Mouse (Mus musculus) heart, adult 2 months (tissue): Measurements from ENCODE around the gene Efcab2.

ENCODE experiments used
- CTCF ChIP-seq: fragments of 200-600 bp; IDR thresholded peaks from 2 replicates; pipeline ENCODE4 v1.8.1; 2022; ENCODE audit warnings: antibody characterized with exemption, mild to moderate bottlenecking, moderate library complexity
- EP300 ChIP-seq: fragments of 200-500 bp; IDR thresholded peaks from 2 replicates; pipeline ENCODE4 v1.6.1; 2011; ENCODE audit warnings: low read depth, low read length, control low read depth; ENCODE audit not compliant: insufficient read depth
- POLR2A ChIP-seq: fragments of 200-500 bp; IDR thresholded peaks from 2 replicates; pipeline ENCODE4 v1.6.1; 2011; ENCODE audit warnings: mild to moderate bottlenecking, low read depth, low read length, control low read depth; ENCODE audit not compliant: insufficient read depth

DNA sequence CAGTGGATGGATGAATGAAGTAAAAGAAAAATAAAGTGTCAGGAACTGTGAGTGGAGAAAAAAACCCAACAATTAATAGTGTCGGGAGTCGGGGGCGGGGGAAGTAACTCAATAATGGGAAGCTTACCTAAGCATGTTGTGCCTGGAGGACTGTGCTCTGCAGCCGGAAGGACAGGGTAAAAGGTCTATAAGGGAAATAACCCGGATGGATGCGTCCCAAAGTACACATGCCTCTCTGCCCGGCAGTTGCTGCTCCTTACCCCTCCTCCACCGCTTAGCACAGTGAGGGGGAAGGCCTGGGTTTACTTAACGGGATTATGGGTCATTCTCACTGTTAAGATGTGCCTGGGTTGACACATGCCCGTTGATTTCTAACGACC is 36.6 kb upstream of the Efcab2 start:
- TF ChIP-seq POLR2A = no peak
- no peak for TF ChIP-seq CTCF
- TF ChIP-seq EP300 = 0 out of 2 replicates have a peak, but pooled peaks have one; percentile 42
